Mouse (Mus musculus): ENCODE results near the gene Msl2. TPM values are rescaled to one million over a fixed set of nuclear protein-coding genes. Genes with fewer than 3 reads are reported as not detected.

Gene Msl2
- total RNA-seq, 2 experiments from 2014 or later, result 65.9 to 66.4 TPM

- DNase-seq (ENCODE audit: low spot score in 2 of 2), result no peak
These were observed 79.0 kb downstream of the Msl2 start for GRCm38 (mm10) chr9:101152872-101153271.

Other genes starting within 250 kb of the Msl2 start
- gene Pccb, start 39.2 kb upstream of the Msl2 start, total RNA-seq (2021), result 10 to 100 TPM; 43.3 to 43.9 TPM
- gene Ppp2r3a, start 177.7 kb downstream of the Msl2 start, total RNA-seq (2021), result 10 to 100 TPM; 29.0 to 31.3 TPM